Mouse (Mus musculus) kidney, adult 2 months (tissue): ENCODE measurements around the gene Gsn.

Experiments used
- CTCF ChIP-seq: fragments of 200-500 bp; conservative IDR thresholded peaks from 2 replicates; pipeline ENCODE4 v1.5.1; 2011; ENCODE audit warnings: low read depth, mild to moderate bottlenecking, control low read depth, low read length, moderate library complexity, mixed read lengths; ENCODE audit not compliant: insufficient read depth, insufficient read length
- POLR2A ChIP-seq: fragments of 200-500 bp; IDR thresholded peaks from one replicate; pipeline ENCODE4 v1.6.1; 2011; ENCODE audit warnings: low read depth, low read length, control low read depth

DNA sequence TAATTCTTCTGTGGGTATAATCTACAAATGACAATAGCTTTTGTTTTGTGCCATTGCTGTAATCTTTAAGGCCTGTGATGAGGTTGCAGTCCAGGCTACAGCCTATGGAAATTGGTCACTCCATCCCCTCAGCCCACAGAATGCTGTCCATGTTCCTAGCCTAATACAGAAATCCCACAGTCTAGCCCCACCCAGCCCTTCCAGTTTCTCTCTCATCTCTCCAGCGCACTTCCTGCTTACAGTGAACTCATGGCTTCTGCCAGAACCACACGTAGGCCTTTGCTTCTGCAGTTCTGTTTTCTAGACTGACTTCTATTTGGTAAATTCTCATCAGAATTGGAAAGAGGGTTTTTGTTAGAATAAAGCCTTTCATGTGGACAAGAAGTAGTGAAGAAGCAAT lies 89.8 kb downstream of the Gsn start:
- TF ChIP-seq CTCF (no peak), POLR2A (no peak)
